1 mouse cellular context compared by ENCODE assay signal in genomic region chr8:84103601-84104000, GRCm38 (mm10).
TF ChIP-seq lines count a peak whose summit lies in the region.

No protein-coding gene starts in this region.

TF ChIP-seq in MEL, 35 proteins besides CTCF, POLR2A, EP300 and RAD21:
- TF ChIP-seq JUND (IDR thresholded peaks at IDR 0.05; ENCODE audit: low read depth, low read length) (no peak), MEF2A (IDR thresholded peaks at IDR 0.05; ENCODE audit: extremely low read depth, insufficient replicate concordance, low read depth, low read length, poor library complexity, severe bottlenecking) (no peak), ZKSCAN1 (IDR thresholded peaks at IDR 0.05; ENCODE audit: low read depth, low read length) (no peak), GATA1 (IDR thresholded peaks at IDR 0.05; ENCODE audit: low read depth, low read length) (no peak), ZC3H11A (IDR thresholded peaks at IDR 0.05; ENCODE audit: low read depth, low read length) (no peak)
